8 mouse cellular contexts compared by ENCODE assay signal in genomic region chr9:65435671-65436301, GRCm38 (mm10). TPM values are rescaled to one million over a fixed set of nuclear protein-coding genes. Genes with fewer than 3 reads are reported as not detected.
A peak's percentile ranks its signal among the peaks of the same experiment; 100 is the strongest.
DNase-seq lines count a peak whose midpoint lies in the region; ATAC-seq and TF ChIP-seq lines count a peak whose summit lies in the region.

Mtfmt (plus strand) TSS chr9:65435782.

- peak; percentile 86 for ATAC-seq in embryonic facial prominence, embryonic 13.5 days (ENCODE audit: insufficient number of reproducible peaks, insufficient read depth, low FRiP score, low TSS enrichment, low read depth)
- peak; percentile 91 for ATAC-seq in limb, embryonic 13.5 days (ENCODE audit: low FRiP score, low read depth)
- peak; percentile 94 for ATAC-seq in midbrain, embryonic 16.5 days

- peaks cover 20% of the 10 kb centered on the region for H3K36me3 ChIP-seq in embryonic facial prominence, embryonic 13.5 days
- H3K36me3 ChIP-seq in heart, adult 2 months (ENCODE audit: control insufficient read depth, insufficient read depth, low read length) = no peaks in the 10 kb centered on the region
- H3K36me3 ChIP-seq in limb, embryonic 13.5 days = peaks cover 20% of the 10 kb centered on the region
- peaks cover 4% of the 10 kb centered on the region for H3K36me3 ChIP-seq in midbrain, embryonic 16.5 days (ENCODE audit: control insufficient read depth, insufficient read depth, low read length)

- H3K4me3 ChIP-seq in embryonic facial prominence, embryonic 13.5 days = peak within 1 kb of the TSS; percentile 99
- peak within 1 kb of the TSS; percentile 87 for H3K4me3 ChIP-seq in heart, adult 2 months
- peak within 1 kb of the TSS; percentile 96 for H3K4me3 ChIP-seq in limb, embryonic 13.5 days
- H3K4me3 ChIP-seq in midbrain, embryonic 16.5 days (ENCODE audit: low read depth, low read length) = peak within 1 kb of the TSS; percentile 73

- under 1% methylated on average over 54 of the region's 54 CpGs for WGBS in embryonic facial prominence, embryonic 13.5 days
- WGBS in heart, adult 2 months = under 1% methylated on average over 54 of the region's 54 CpGs
- WGBS in limb, embryonic 13.5 days = under 1% methylated on average over 54 of the region's 54 CpGs
- under 1% methylated on average over 54 of the region's 54 CpGs for WGBS in midbrain, embryonic 16.5 days

- no peaks in the 10 kb centered on the region for H3K27me3 ChIP-seq in embryonic facial prominence, embryonic 13.5 days
- H3K27me3 ChIP-seq in heart, adult 2 months (ENCODE audit: control insufficient read depth, insufficient read depth, low read length) = no peaks in the 10 kb centered on the region
- H3K27me3 ChIP-seq in limb, embryonic 13.5 days = no peaks in the 10 kb centered on the region
- H3K27me3 ChIP-seq in midbrain, embryonic 16.5 days (ENCODE audit: control insufficient read depth, insufficient read depth, low read depth, low read length) = no peaks in the 10 kb centered on the region

- no peaks in the 10 kb centered on the region for H3K79me2 ChIP-seq in heart, adult 2 months (replicated peaks; ENCODE audit: control insufficient read depth, insufficient read depth, low read length)

- peak; percentile 91 for DNase-seq in 3134 (ENCODE audit: extremely low read depth, insufficient read length, low spot score)
- peak; percentile 95 to 98 for DNase-seq in adrenal gland, postnatal 36 days
- DNase-seq in heart, adult 2 months = peak; percentile 93 to 95
- DNase-seq in kidney, adult 8-10 months = peak; percentile 91 to 95
- peak; percentile 92 to 98 for DNase-seq in spleen, postnatal 10 days (ENCODE audit: low spot score in 2 of 2)

- no peak for TF ChIP-seq CTCF in heart, adult 2 months (IDR thresholded peaks at IDR 0.05)

- TF ChIP-seq POLR2A in heart, adult 2 months (IDR thresholded peaks at IDR 0.05; ENCODE audit: insufficient read depth, low read depth, low read length) = peak; percentile 81

- H3K9me3 ChIP-seq in embryonic facial prominence, embryonic 13.5 days = no peaks in the 10 kb centered on the region
- no peaks in the 10 kb centered on the region for H3K9me3 ChIP-seq in limb, embryonic 13.5 days
- H3K9me3 ChIP-seq in midbrain, embryonic 16.5 days (replicated peaks; ENCODE audit: control insufficient read depth, low read length, poor library complexity, severe bottlenecking) = no peaks in the 10 kb centered on the region

- intact Hi-C loops in heart, adult 2 months (cut with DNase I) = no loop called here

- 0 out of 2 replicates have a peak within 1 kb of the TSS, but pooled peaks have one; percentile 5 for H3K27ac ChIP-seq in embryonic facial prominence, embryonic 13.5 days
- peak within 1 kb of the TSS; percentile 47; the same call in 1 of the 2 replicates for H3K27ac ChIP-seq in heart, adult 2 months
- no peak within 1 kb of the TSS for H3K27ac ChIP-seq in limb, embryonic 13.5 days
- peak within 1 kb of the TSS; percentile 68 for H3K27ac ChIP-seq in midbrain, embryonic 16.5 days (ENCODE audit: low read length)

- H3K4me2 ChIP-seq in embryonic facial prominence, embryonic 13.5 days = peak within 1 kb of the TSS; percentile 63
- H3K4me2 ChIP-seq in limb, embryonic 13.5 days (replicated peaks) = peak within 1 kb of the TSS; percentile 71
- H3K4me2 ChIP-seq in midbrain, embryonic 16.5 days (ENCODE audit: low read length) = peak within 1 kb of the TSS; percentile 57

- peak within 1 kb of the TSS; percentile 90 for H3K9ac ChIP-seq in embryonic facial prominence, embryonic 13.5 days
- peak within 1 kb of the TSS; percentile 64 for H3K9ac ChIP-seq in heart, adult 2 months (ENCODE audit: low read depth, low read length)
- H3K9ac ChIP-seq in limb, embryonic 13.5 days = peak within 1 kb of the TSS; percentile 90
- peak within 1 kb of the TSS; percentile 87 for H3K9ac ChIP-seq in midbrain, embryonic 16.5 days (ENCODE audit: low read depth, low read length)

- peaks cover 5% of the 10 kb centered on the region for H3K4me1 ChIP-seq in embryonic facial prominence, embryonic 13.5 days
- H3K4me1 ChIP-seq in heart, adult 2 months (ENCODE audit: control insufficient read depth, insufficient read depth, low read length) = peaks cover 3% of the 10 kb centered on the region
- H3K4me1 ChIP-seq in limb, embryonic 13.5 days = peaks cover 5% of the 10 kb centered on the region
- peaks cover 10% of the 10 kb centered on the region for H3K4me1 ChIP-seq in midbrain, embryonic 16.5 days (ENCODE audit: control insufficient read depth, insufficient read depth, low read length)

- no peak for TF ChIP-seq EP300 in heart, adult 2 months (IDR thresholded peaks at IDR 0.05; ENCODE audit: insufficient read depth, low read depth, low read length)

RNA-seq across cellular contexts. Expression of gene Mtfmt, which starts in this region (rescaled TPM):
- total RNA-seq in adrenal gland, postnatal 36 days (2021) = 10 to 100 TPM; 13.4 to 14.2 TPM
- polyA plus RNA-seq in embryonic facial prominence, embryonic 13.5 days (2015; fragmentation: Nextera tagmentation; extraction: Ambion mirVana) = 24.1 and 28.3 TPM in 2 replicates
- 1 to 10 TPM; 5.8 to 6.2 TPM for total RNA-seq in heart, adult 2 months (2021)
- polyA plus RNA-seq in heart, adult 2 months (2012; rRNA removed) = 5.3 and 9.3 TPM in 2 replicates
- 24.2 and 25.2 TPM in 2 replicates for polyA plus RNA-seq in limb, embryonic 13.5 days (2015; fragmentation: Nextera tagmentation; extraction: Ambion mirVana)
- 23.2 and 25.0 TPM in 2 replicates for polyA plus RNA-seq in midbrain, embryonic 16.5 days (2015; fragmentation: Nextera tagmentation; extraction: Ambion mirVana)
